Mouse (Mus musculus): ENCODE results near the gene Chp1. TPM values are rescaled to one million over a fixed set of nuclear protein-coding genes. Genes with fewer than 3 reads are reported as not detected.
"Not testable (repeated sequence)": the region's sequence is repeated elsewhere in the genome, so short reads cannot be mapped to it uniquely, and the experiment has no call there.

The Chp1 gene
- total RNA-seq (2014; rRNA removed) (54.7 and 69.4 TPM in 2 replicates), polyA plus RNA-seq (2015; fragmentation: Nextera tagmentation; extraction: Ambion mirVana) (51.0 and 51.5 TPM in 2 replicates)

DNA sequence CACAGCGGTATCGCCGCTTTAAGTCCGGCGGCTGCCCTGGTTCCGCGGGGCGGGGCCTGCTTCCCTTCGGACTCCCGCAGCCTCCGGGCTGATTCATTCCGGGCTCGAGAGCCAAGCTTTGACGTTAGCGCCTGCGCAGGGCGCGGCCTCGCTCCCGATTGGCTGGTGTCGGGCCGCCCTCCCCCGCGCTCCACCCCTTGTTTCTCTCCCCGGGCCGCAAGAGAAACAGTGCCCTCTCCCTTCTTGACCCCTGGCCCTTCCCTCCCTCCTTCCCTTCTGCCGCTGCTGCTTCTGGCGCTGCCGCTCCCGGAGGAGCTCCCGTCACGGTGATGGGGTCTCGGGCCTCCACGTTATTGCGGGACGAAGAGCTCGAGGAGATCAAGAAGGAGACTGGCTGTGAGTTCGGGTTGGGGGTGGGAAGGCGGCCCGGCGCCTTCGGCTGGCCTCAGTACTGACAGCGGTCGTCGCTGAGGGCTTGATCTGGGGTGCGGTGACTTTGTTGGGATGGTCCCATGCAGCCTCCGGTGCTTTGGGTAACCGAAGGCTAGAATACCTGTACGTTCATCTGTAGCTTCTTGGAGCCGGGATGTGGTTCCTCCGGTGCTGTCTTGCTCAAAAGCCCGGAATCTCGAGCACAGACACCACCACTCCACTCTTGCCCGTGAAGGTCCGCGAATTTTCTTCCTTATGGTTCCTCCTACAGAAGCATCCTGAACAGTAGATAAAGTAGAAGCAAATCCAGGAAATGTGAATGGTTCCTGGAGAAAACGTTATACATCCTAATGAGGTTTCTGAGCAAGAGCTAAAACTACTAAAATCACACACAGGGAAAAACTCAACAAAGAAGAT lies at the start of gene Chp1, which contains the start of gene Exd1:
TSS of gene Chp1 (plus strand) at position 176 of the 849 bp plus-strand sequence.
TSS of gene Exd1 (minus strand) at position 106 of the 849 bp plus-strand sequence.
- Histone ChIP-seq H3K36me3 (ENCODE audit: insufficient read depth, low read length) (no peaks in the 10 kb centered on the region), H3K4me1 (ENCODE audit: insufficient read depth, low read length) (peaks cover 11% of the 10 kb centered on the region), H3K4me2 (ENCODE audit: low read depth, low read length, poor library complexity, severe bottlenecking) (peak within 1 kb of the TSS; percentile 70), H3K4me3 (ENCODE audit: low read depth, low read length) (peak within 1 kb of the TSS; percentile 76), H3K9me3 (ENCODE audit: low read length) (no peaks in the 10 kb centered on the region), H3K9ac (replicated peaks; ENCODE audit: low read length, poor library complexity, severe bottlenecking) (peak within 1 kb of the TSS; percentile 77), H3K27me3 (ENCODE audit: insufficient read depth, low read length) (no peaks in the 10 kb centered on the region), H3K27ac (ENCODE audit: low read depth, low read length) (peak within 1 kb of the TSS; percentile 72)
- under 1% methylated on average over 56 of the region's 57 CpGs for WGBS
- no peak for TF ChIP-seq CTCF (IDR thresholded peaks at IDR 0.05)
- DNase-seq (ENCODE audit: low spot score) (peak; percentile 99), ATAC-seq (ENCODE audit: low FRiP score) (peak; percentile 97)

DNA sequence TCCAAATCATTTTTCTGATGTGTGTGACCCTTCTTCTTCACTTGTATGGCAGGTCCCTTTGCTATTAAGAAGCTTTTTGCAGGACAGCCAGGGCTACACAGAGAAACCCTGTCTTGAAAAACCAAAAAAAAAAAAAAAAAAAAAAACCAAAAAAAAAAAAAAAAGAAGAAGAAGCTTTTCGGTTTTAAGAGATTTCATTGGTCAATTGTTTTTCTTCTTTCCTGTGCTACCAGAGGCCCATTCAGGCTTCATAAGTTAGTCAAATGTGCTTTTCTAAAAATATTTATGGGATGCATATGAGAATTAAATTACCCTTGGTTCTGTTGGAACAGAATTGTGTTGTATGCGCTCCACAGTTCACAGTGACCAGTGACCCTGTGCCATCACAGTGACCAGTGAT lies 48.6 kb upstream of the Chp1 start:
- no peaks in the 10 kb centered on the region for H3K9me3 ChIP-seq (ENCODE audit: low read length)
- H3K4me3 ChIP-seq (ENCODE audit: low read depth, low read length): no peak overlapping the region
- no peaks in the 10 kb centered on the region for H3K36me3 ChIP-seq (ENCODE audit: insufficient read depth, low read length)
- ATAC-seq (ENCODE audit: low FRiP score) (no peak), DNase-seq (ENCODE audit: low spot score) (no peak)
- H3K4me1 ChIP-seq (ENCODE audit: insufficient read depth, low read length): no peaks in the 10 kb centered on the region
- TF ChIP-seq CTCF (IDR thresholded peaks at IDR 0.05): no peak
- H3K27me3 ChIP-seq (ENCODE audit: insufficient read depth, low read length): no peaks in the 10 kb centered on the region
- no peak overlapping the region for H3K4me2 ChIP-seq (ENCODE audit: low read depth, low read length, poor library complexity, severe bottlenecking)
- no peak overlapping the region for H3K27ac ChIP-seq (ENCODE audit: low read depth, low read length)
- WGBS: 93% methylated on average over 2 of the region's 2 CpGs
- H3K9ac ChIP-seq (replicated peaks; ENCODE audit: low read length, poor library complexity, severe bottlenecking): no peak overlapping the region

DNA sequence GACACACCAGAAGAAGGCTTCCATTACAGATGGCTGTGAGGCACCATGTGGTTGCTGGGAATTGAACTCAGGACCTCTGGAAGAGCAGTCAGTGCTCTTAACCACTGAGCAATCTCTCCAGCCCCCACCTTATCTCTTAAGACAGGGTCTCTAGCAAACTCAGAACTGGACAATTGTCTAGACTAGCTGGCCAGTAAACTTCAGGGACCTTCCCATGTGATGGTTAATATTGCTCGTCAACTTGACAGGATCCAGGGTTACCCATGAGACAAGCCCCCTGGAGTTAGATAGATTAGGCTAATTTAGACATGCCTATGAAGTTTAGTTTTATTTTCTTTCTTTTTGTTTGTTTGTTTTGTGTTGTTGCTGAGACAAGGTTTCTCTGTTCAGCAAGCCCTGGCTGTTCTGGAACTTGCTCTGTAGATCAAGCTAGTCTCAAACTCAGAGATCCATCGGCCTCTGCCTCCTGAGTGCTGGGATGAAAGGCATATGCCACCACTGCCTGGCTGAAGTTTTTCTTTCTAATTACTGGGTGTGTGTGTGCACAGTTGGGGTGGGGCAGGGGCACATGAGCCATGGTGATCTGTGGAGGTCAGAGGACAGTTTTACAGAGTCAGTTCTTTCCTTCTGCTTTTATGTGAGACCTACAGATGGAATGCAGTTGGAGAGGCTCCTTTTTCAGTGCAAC lies 46.4 kb upstream of the Chp1 start:
- H3K27ac ChIP-seq (ENCODE audit: low read depth, low read length): no peak overlapping the region
- 87% methylated on average over 2 of the region's 2 CpGs for WGBS
- no peaks in the 10 kb centered on the region for H3K9me3 ChIP-seq (ENCODE audit: low read length)
- H3K4me1 ChIP-seq (ENCODE audit: insufficient read depth, low read length): no peaks in the 10 kb centered on the region
- H3K9ac ChIP-seq (replicated peaks; ENCODE audit: low read length, poor library complexity, severe bottlenecking): no peak overlapping the region
- DNase-seq (ENCODE audit: low spot score) (no peak), ATAC-seq (ENCODE audit: low FRiP score) (no peak)
- H3K4me2 ChIP-seq (ENCODE audit: low read depth, low read length, poor library complexity, severe bottlenecking): no peak overlapping the region
- no peaks in the 10 kb centered on the region for H3K36me3 ChIP-seq (ENCODE audit: insufficient read depth, low read length)
- no peak overlapping the region for H3K4me3 ChIP-seq (ENCODE audit: low read depth, low read length)
- TF ChIP-seq CTCF (IDR thresholded peaks at IDR 0.05): no peak
- H3K27me3 ChIP-seq (ENCODE audit: insufficient read depth, low read length): no peaks in the 10 kb centered on the region

- no peak overlapping the region for H3K27ac ChIP-seq (ENCODE audit: low read depth, low read length)
- ATAC-seq (ENCODE audit: low FRiP score) (no peak), DNase-seq (ENCODE audit: low spot score) (no peak)
- H3K9ac ChIP-seq (replicated peaks; ENCODE audit: low read length, poor library complexity, severe bottlenecking): no peak overlapping the region
- H3K4me1 ChIP-seq (ENCODE audit: insufficient read depth, low read length): no peaks in the 10 kb centered on the region
- no peaks in the 10 kb centered on the region for H3K36me3 ChIP-seq (ENCODE audit: insufficient read depth, low read length)
- no peaks in the 10 kb centered on the region for H3K27me3 ChIP-seq (ENCODE audit: insufficient read depth, low read length)
- no peaks in the 10 kb centered on the region for H3K9me3 ChIP-seq (ENCODE audit: low read length)
- TF ChIP-seq CTCF (IDR thresholded peaks at IDR 0.05): no peak
- no peak overlapping the region for H3K4me3 ChIP-seq (ENCODE audit: low read depth, low read length)
- no peak overlapping the region for H3K4me2 ChIP-seq (ENCODE audit: low read depth, low read length, poor library complexity, severe bottlenecking)
Observed at GRCm38 (mm10) chr2:119507108-119507507, 40.4 kb upstream of the Chp1 start.

DNA sequence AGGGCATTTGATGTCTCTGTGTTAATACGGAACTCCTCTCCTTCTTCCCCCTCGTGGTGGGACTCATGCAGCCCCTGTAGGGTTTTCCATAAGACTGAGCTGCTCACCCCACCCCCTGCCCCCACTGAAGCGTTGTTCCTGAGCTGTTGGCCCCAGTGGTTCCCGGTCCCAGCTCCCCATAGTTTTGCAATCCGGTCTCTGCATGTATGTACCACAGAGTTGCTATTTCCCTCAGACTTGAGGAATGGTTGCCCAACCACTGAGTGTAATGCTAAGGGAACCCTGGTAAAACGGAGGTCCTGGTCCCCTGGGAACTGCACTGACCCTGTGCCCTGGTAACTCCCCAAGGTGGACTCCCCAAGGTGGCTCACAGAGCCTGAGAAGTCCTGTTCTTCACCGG lies 39.0 kb upstream of the Chp1 start:
- not testable (repeated sequence) for DNase-seq (ENCODE audit: low spot score); H3K9me3 ChIP-seq (ENCODE audit: low read length); H3K27ac ChIP-seq (ENCODE audit: low read depth, low read length); H3K4me3 ChIP-seq (ENCODE audit: low read depth, low read length); H3K4me2 ChIP-seq (ENCODE audit: low read depth, low read length, poor library complexity, severe bottlenecking); H3K9ac ChIP-seq (replicated peaks; ENCODE audit: low read length, poor library complexity, severe bottlenecking); ATAC-seq (ENCODE audit: low FRiP score); H3K36me3 ChIP-seq (ENCODE audit: insufficient read depth, low read length); H3K4me1 ChIP-seq (ENCODE audit: insufficient read depth, low read length); H3K27me3 ChIP-seq (ENCODE audit: insufficient read depth, low read length)
- 70% methylated on average over 7 of the region's 7 CpGs for WGBS

DNA sequence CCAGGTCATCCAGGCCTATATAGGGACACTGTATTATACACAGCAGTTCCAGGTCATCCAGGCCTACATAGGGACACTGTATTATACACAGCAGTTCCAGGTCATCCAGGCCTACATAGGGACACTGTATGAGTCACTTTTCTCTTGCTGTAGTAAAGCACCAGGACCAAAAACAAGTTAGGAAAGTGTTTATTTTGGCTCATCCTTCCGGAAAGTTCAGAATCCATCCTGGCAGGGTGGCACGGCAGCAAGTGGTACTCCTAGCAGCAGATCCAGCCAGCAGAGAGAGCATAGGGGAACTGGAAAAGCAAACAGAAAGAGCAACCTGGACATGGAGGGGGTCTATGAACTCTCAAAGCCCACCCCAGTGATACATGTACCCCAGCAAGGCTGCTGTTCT lies 36.6 kb upstream of the Chp1 start:
- Histone ChIP-seq H3K27ac (ENCODE audit: low read depth, low read length) (no peak overlapping the region), H3K27me3 (ENCODE audit: insufficient read depth, low read length) (no peaks in the 10 kb centered on the region), H3K36me3 (ENCODE audit: insufficient read depth, low read length) (no peaks in the 10 kb centered on the region), H3K9me3 (ENCODE audit: low read length) (no peaks in the 10 kb centered on the region), H3K4me2 (ENCODE audit: low read depth, low read length, poor library complexity, severe bottlenecking) (no peak overlapping the region), H3K4me1 (ENCODE audit: insufficient read depth, low read length) (no peaks in the 10 kb centered on the region), H3K9ac (replicated peaks; ENCODE audit: low read length, poor library complexity, severe bottlenecking) (no peak overlapping the region), H3K4me3 (ENCODE audit: low read depth, low read length) (no peak overlapping the region)
- no peak for TF ChIP-seq CTCF (IDR thresholded peaks at IDR 0.05)
- no peak for DNase-seq (ENCODE audit: low spot score)
- no peak for ATAC-seq (ENCODE audit: low FRiP score)
- WGBS: 86% methylated on average over 2 of the region's 2 CpGs

Measured in midbrain, postnatal 0 days (tissue).